Mouse (Mus musculus): ENCODE results near the gene Gse1. TPM values are rescaled to one million over a fixed set of nuclear protein-coding genes. Genes with fewer than 3 reads are reported as not detected.

Gene Gse1
- polyA plus RNA-seq, 1 experiment = 14.7 TPM

DNA sequence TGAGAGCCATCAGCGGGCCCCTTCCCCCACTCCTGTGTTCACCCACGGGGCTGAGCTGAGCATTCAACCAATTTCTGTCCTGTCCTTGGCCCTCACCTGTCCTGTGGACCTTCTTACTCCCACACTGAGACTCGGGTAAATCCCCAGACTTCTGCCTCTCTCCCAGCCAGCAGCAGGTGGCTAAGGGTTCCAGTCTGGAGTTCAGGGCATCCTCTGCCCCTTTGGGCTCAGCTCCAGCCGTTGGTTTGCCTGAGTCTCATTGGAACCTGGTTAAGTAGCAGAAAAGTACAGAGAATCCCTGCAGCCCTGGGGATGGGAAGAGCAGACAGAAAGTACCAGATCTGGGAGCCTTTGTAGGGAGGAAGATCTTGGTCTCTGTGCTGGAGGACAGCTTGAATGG, 4.1 kb downstream of the Gse1 start:
- peaks cover 48% of the 10 kb centered on the region for H3K79me2 ChIP-seq (ENCODE audit: control insufficient read depth, insufficient read depth)
- no peak for TF ChIP-seq E2F4 (IDR thresholded peaks at IDR 0.05; ENCODE audit: insufficient read depth)
- peak in 1 of 3 experiments; percentile 14 for TF ChIP-seq MYOD1 (IDR thresholded peaks at IDR 0.05; ENCODE audit: control insufficient read depth in 1 of 3, insufficient read length in 2 of 3, low read depth in 2 of 3)
- no peaks in the 10 kb centered on the region for H3K36me3 ChIP-seq (ENCODE audit: control insufficient read depth, insufficient read depth)
- H3K4me2 ChIP-seq (ENCODE audit: low read depth) = peak overlapping the region; percentile 75
- H3ac ChIP-seq (ENCODE audit: control insufficient read depth, insufficient read length) = no peak overlapping the region
- no peaks in the 10 kb centered on the region for H3K27me3 ChIP-seq (ENCODE audit: control insufficient read depth, insufficient read depth, insufficient read length)
- peak overlapping the region; percentile 28 for H3K4me3 ChIP-seq

DNA sequence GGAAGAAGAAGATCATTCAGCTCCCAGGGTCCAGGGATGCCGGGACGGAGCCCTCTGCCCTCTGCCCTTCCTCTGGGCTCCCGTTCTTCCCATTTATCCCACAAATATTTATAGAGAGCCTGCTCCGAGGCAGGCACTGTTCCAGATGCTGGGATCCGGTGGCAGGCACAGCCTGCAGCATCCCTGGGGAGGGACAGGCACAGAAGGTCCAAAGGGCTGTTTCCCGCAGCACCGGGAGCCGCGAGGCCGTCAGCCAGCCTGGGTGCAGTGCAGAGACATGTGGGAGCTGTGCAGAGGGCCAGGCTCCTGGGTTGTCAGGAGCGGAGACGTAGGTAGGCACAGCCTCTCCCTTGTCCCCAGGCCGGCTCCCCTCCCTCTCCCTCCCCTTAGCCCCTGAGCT, 4.7 kb downstream of the Gse1 start:
- H3K4me3 ChIP-seq = peak overlapping the region; percentile 28
- no peaks in the 10 kb centered on the region for H3K36me3 ChIP-seq (ENCODE audit: control insufficient read depth, insufficient read depth)
- H3ac ChIP-seq (ENCODE audit: control insufficient read depth, insufficient read length) = no peak overlapping the region
- peak overlapping the region; percentile 75 for H3K4me2 ChIP-seq (ENCODE audit: low read depth)
- peaks cover 50% of the 10 kb centered on the region for H3K79me2 ChIP-seq (ENCODE audit: control insufficient read depth, insufficient read depth)
- no peaks in the 10 kb centered on the region for H3K27me3 ChIP-seq (ENCODE audit: control insufficient read depth, insufficient read depth, insufficient read length)
- TF ChIP-seq TCF3 (IDR thresholded peaks at IDR 0.05; ENCODE audit: insufficient read length, low read depth) = no peak
- no peak for TF ChIP-seq CEBPB (IDR thresholded peaks at IDR 0.05; ENCODE audit: insufficient read depth, poor library complexity, severe bottlenecking)
- no peak for TF ChIP-seq POLR2AphosphoS2 (IDR thresholded peaks at IDR 0.05; ENCODE audit: insufficient read length, low read depth)
- no peak for TF ChIP-seq REST (IDR thresholded peaks at IDR 0.05; ENCODE audit: insufficient read depth, insufficient read length)
- no peak for TF ChIP-seq POLR2A (IDR thresholded peaks at IDR 0.05; ENCODE audit: insufficient read length, low read depth)
- no peak for TF ChIP-seq USF1 (IDR thresholded peaks at IDR 0.05; ENCODE audit: low read depth)
- TF ChIP-seq SRF (IDR thresholded peaks at IDR 0.05; ENCODE audit: control insufficient read depth, insufficient read length, low read depth) = no peak
- TF ChIP-seq MYOG (IDR thresholded peaks at IDR 0.05; ENCODE audit: control insufficient read depth in 1 of 3, insufficient read depth in 1 of 3, insufficient read length in 2 of 3, low read depth in 2 of 3) = no peak
- no peak for TF ChIP-seq MYOD1 (IDR thresholded peaks at IDR 0.05; ENCODE audit: control insufficient read depth in 1 of 3, insufficient read length in 2 of 3, low read depth in 2 of 3)
- TF ChIP-seq TCF12 (IDR thresholded peaks at IDR 0.05; ENCODE audit: insufficient read depth, poor library complexity, severe bottlenecking) = no peak
- TF ChIP-seq E2F4 (IDR thresholded peaks at IDR 0.05; ENCODE audit: insufficient read depth) = no peak

DNA sequence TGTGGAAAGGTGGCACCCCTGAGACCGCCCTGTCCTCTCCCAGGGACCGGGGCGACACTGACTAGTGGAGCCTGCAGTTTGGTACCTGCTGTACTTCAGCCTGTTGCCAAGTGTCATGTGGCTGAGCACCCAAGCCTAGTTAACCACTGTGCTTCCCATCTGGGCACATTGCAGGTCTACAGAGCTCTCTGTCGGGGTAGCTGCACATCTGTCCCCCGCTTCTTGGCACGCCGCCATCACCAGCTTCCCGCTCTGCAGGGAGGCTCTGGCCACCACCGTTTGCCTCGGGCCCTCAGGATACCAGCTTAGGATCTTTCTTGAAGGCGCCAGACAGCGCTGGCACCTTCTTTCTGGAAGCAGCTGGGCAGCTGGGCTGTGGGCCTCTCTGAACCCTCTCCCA, 6.2 kb downstream of the Gse1 start:
- H3K79me2 ChIP-seq (ENCODE audit: control insufficient read depth, insufficient read depth) = peaks cover 50% of the 10 kb centered on the region
- no peak overlapping the region for H3K4me3 ChIP-seq
- H3K36me3 ChIP-seq (ENCODE audit: control insufficient read depth, insufficient read depth) = no peaks in the 10 kb centered on the region
- H3K27me3 ChIP-seq (ENCODE audit: control insufficient read depth, insufficient read depth, insufficient read length) = no peaks in the 10 kb centered on the region
- H3ac ChIP-seq (ENCODE audit: control insufficient read depth, insufficient read length) = no peak overlapping the region
- H3K4me2 ChIP-seq (ENCODE audit: low read depth) = no peak overlapping the region
- TF ChIP-seq POLR2AphosphoS2 (IDR thresholded peaks at IDR 0.05; ENCODE audit: insufficient read length, low read depth) (no peak), SRF (IDR thresholded peaks at IDR 0.05; ENCODE audit: control insufficient read depth, insufficient read length, low read depth) (no peak), E2F4 (IDR thresholded peaks at IDR 0.05; ENCODE audit: insufficient read depth) (no peak), TCF3 (IDR thresholded peaks at IDR 0.05; ENCODE audit: insufficient read length, low read depth) (no peak), POLR2A (IDR thresholded peaks at IDR 0.05; ENCODE audit: insufficient read length, low read depth) (no peak), MYOD1 (IDR thresholded peaks at IDR 0.05; ENCODE audit: control insufficient read depth in 1 of 3, insufficient read length in 2 of 3, low read depth in 2 of 3) (no peak), CEBPB (IDR thresholded peaks at IDR 0.05; ENCODE audit: insufficient read depth, poor library complexity, severe bottlenecking) (no peak), USF1 (IDR thresholded peaks at IDR 0.05; ENCODE audit: low read depth) (no peak), TCF12 (IDR thresholded peaks at IDR 0.05; ENCODE audit: insufficient read depth, poor library complexity, severe bottlenecking) (no peak), REST (IDR thresholded peaks at IDR 0.05; ENCODE audit: insufficient read depth, insufficient read length) (no peak), MYOG (IDR thresholded peaks at IDR 0.05; ENCODE audit: control insufficient read depth in 1 of 3, insufficient read depth in 1 of 3, insufficient read length in 2 of 3, low read depth in 2 of 3) (no peak)

DNA sequence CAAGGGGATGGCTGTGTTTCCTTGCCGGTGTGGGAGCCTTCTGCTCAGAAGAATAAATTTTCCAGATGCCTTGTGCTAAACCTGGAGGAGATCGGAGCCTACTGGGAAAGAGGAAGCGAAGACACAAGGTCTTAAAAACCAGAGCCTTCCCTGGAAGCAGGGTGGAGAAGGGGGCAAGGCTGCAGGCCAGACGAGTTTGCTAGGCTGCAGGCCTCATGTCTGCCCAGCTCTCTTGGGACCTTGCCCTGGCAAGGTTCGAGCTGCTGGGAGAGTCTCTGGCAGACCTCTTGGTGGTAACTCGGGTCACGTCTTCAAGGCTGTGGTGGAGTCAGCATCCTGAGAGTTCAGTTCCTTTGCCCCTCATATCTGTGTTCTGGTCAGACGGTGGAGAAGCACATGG, 6.6 kb downstream of the Gse1 start:
- no peak overlapping the region for H3K4me3 ChIP-seq
- peaks cover 51% of the 10 kb centered on the region for H3K79me2 ChIP-seq (ENCODE audit: control insufficient read depth, insufficient read depth)
- no peaks in the 10 kb centered on the region for H3K27me3 ChIP-seq (ENCODE audit: control insufficient read depth, insufficient read depth, insufficient read length)
- H3K36me3 ChIP-seq (ENCODE audit: control insufficient read depth, insufficient read depth) = no peaks in the 10 kb centered on the region
- no peak overlapping the region for H3K4me2 ChIP-seq (ENCODE audit: low read depth)
- TF ChIP-seq MYOD1 (IDR thresholded peaks at IDR 0.05; ENCODE audit: control insufficient read depth in 1 of 3, insufficient read length in 2 of 3, low read depth in 2 of 3) (no peak), TCF12 (IDR thresholded peaks at IDR 0.05; ENCODE audit: insufficient read depth, poor library complexity, severe bottlenecking) (no peak), MYOG (IDR thresholded peaks at IDR 0.05; ENCODE audit: control insufficient read depth in 1 of 3, insufficient read depth in 1 of 3, insufficient read length in 2 of 3, low read depth in 2 of 3) (no peak), POLR2AphosphoS2 (IDR thresholded peaks at IDR 0.05; ENCODE audit: insufficient read length, low read depth) (no peak), POLR2A (IDR thresholded peaks at IDR 0.05; ENCODE audit: insufficient read length, low read depth) (no peak), TCF3 (IDR thresholded peaks at IDR 0.05; ENCODE audit: insufficient read length, low read depth) (no peak), SRF (IDR thresholded peaks at IDR 0.05; ENCODE audit: control insufficient read depth, insufficient read length, low read depth) (no peak), REST (IDR thresholded peaks at IDR 0.05; ENCODE audit: insufficient read depth, insufficient read length) (no peak), E2F4 (IDR thresholded peaks at IDR 0.05; ENCODE audit: insufficient read depth) (no peak), MAX (IDR thresholded peaks at IDR 0.05; ENCODE audit: low read depth) (no peak), USF1 (IDR thresholded peaks at IDR 0.05; ENCODE audit: low read depth) (no peak)
- H3ac ChIP-seq (ENCODE audit: control insufficient read depth, insufficient read length) = no peak overlapping the region

DNA sequence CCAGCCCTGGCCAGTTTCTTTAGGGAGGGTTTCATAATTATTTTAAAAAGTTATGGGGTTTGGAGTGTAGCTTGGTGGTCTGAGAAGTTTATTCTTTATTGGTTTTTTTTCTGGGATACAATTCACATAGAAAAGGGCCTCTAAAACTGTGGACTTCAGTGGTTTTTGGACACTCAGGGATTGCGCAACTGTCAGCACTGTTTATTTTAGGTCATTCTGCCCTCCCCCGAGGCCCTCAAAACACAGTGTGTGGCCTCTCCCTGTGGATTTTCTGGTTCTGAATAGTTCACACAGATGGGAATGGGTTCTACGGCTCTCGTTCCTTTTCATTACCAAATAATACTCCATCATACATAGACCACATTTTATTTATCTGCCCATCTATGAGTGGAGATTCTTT, 15.0 kb downstream of the Gse1 start:
- no peak overlapping the region for H3K4me2 ChIP-seq (ENCODE audit: low read depth)
- no peaks in the 10 kb centered on the region for H3K27me3 ChIP-seq (ENCODE audit: control insufficient read depth, insufficient read depth, insufficient read length)
- H3K79me2 ChIP-seq (ENCODE audit: control insufficient read depth, insufficient read depth) = peaks cover 35% of the 10 kb centered on the region
- peak; percentile 99 for TF ChIP-seq CEBPB (IDR thresholded peaks at IDR 0.05; ENCODE audit: insufficient read depth, poor library complexity, severe bottlenecking)
- no peak for TF ChIP-seq TCF12 (IDR thresholded peaks at IDR 0.05; ENCODE audit: insufficient read depth, poor library complexity, severe bottlenecking)
- no peaks in the 10 kb centered on the region for H3K36me3 ChIP-seq (ENCODE audit: control insufficient read depth, insufficient read depth)
- H3ac ChIP-seq (ENCODE audit: control insufficient read depth, insufficient read length) = no peak overlapping the region
- H3K4me3 ChIP-seq = no peak overlapping the region

Data from myocyte (in vitro differentiated cells).